Mouse (Mus musculus) erythroblast, embryonic 14.5 days (primary cell): ENCODE results near the gene Abcd1.

Experiments used
- GATA1 ChIP-seq: IDR thresholded peaks from 2 replicates; pipeline ENCODE4 v1.6.1; 2012; ENCODE audit warnings: low read length, inconsistent platforms, mixed read lengths
- TAL1 ChIP-seq: IDR thresholded peaks from 3 replicates; pipeline ENCODE4 v1.6.1; 2012; ENCODE audit warnings: low read length, inconsistent platforms, mixed read lengths

DNA sequence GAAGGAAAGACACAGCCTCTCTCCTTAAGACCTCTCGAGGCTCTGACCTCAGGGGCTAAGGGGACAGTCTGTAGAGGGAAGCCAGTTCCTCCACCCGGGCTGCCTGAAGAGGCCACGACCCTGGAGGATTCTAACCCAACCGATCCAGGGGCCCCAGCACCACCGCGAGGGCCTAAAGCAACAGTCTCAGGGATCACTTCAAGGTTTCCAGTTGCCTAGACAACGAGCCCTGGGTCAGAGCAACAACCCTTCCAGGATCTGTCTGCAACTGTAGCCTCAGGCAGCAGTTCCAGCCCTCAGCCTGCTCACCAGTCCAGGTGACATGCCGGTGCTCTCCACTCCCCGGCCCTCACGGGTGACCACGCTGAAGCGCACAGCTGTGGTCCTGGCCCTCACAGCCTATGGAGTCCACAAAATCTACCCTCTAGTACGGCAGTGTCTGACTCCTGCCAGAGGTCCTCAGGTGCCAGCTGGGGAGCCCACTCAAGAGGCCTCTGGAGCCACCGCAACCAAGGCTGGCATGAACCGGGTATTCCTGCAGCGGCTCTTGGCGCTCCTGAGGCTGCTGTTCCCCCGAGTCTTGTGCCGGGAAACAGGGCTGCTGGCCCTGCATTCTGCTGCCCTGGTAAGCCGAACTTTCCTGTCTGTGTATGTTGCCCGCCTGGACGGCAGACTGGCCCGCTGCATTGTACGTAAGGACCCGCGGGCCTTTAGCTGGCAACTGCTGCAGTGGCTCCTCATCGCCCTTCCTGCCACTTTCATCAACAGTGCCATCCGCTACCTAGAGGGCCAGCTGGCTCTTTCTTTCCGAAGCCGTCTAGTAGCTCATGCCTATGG, 530 bp downstream of the Abcd1 start:
- TF ChIP-seq GATA1 (no peak), TAL1 (no peak)
